Mouse (Mus musculus): ENCODE measurements at regions not wholly inside any gene's neighbourhood (a gene's known extent, or its start where the extent isn't known, plus 50 kb on each side); places are given as distances from the start of the nearest gene placed in this dataset.

DNA sequence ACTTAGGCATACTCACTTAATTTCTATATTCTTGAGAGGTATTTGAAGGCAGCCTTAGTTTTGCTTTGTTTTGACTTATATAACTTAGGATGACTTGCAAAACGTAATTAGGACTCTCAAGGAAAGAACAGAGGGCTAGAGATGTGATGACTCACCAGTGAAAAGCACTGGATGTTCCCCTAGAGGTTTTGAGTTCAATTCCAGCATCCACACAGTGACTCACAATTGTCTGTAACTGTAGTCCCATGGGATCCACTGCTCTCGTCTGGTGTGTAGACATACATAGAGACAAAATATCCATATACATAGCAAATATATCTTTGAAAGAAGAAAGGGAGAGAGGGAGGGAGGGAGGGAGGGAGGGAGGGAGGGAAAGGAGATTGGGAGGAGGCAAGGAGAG, 282.7 kb upstream of the 4930452B06Rik start:
- no peaks in the 10 kb centered on the region for H3K36me3 ChIP-seq (replicated peaks; ENCODE audit: insufficient read depth, low read length)
- 45% methylated on average over 2 of the region's 2 CpGs for WGBS (ENCODE audit: insufficient replicate concordance)
- no peak for ATAC-seq

DNA sequence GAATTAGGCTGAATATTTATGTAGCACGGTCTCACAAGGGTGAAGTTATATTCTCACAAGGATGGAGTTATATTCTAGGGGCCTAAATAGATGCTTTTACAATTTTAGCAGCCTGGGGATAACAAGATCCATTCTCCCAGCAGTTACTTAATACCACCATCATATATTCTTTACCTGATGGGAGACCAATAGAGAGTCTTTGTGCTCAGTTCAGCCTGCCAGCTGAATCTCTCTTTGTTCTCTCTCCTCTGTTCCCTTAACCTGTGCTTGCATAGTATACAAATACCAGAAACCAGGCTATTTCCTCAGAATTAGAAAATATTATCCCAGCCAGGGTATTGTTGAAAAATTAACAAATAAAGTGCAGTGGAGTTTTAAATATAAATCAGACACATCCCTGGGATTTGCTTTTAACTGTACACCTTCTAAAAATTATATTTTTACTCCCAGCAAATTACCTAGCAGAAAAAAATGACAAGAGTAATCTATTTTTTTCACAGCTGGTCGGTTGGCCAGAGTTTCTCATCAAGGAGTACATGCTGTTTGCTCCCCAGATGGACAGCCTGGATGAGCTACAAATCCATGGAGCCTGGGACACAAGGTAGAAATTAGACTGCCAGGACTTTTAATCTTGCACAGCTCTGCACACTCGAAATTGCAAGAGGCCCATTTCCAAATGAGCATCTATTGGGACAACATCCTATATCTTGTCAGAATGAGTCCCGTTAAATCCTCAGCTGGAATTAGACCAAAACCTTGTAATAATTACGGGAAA, 281.0 kb upstream of the 4930452B06Rik start:
- WGBS (ENCODE audit: insufficient replicate concordance), result 68% methylated on average over 5 of the region's 5 CpGs
- H3K4me2 ChIP-seq (ENCODE audit: low read depth, low read length), result no peak overlapping the region
- no peak overlapping the region for H3K27ac ChIP-seq (ENCODE audit: low read depth)
- H3K4me3 ChIP-seq (ENCODE audit: low read depth, low read length), result no peak overlapping the region
- TF ChIP-seq CTCF (IDR thresholded peaks at IDR 0.05; ENCODE audit: low read depth) (no peak), EP300 (IDR thresholded peaks at IDR 0.05; ENCODE audit: low read depth) (no peak)
- no peaks in the 10 kb centered on the region for H3K4me1 ChIP-seq (ENCODE audit: insufficient read depth)
- no peak for DNase-seq
- H3K36me3 ChIP-seq (replicated peaks; ENCODE audit: insufficient read depth, low read length), result no peaks in the 10 kb centered on the region
- no peak for ATAC-seq
- H3K27me3 ChIP-seq (ENCODE audit: insufficient read depth, low read length), result no peaks in the 10 kb centered on the region
- H3K9me3 ChIP-seq (ENCODE audit: low read length), result no peaks in the 10 kb centered on the region
- H3K9ac ChIP-seq (replicated peaks), result no peak overlapping the region

More for the DNA sequence above, 282.7 kb upstream of the 4930452B06Rik start:
- Histone ChIP-seq H3K4me2 (ENCODE audit: low read depth, low read length) (no peak overlapping the region), H3K27ac (ENCODE audit: low read depth) (no peak overlapping the region), H3K4me3 (ENCODE audit: low read depth, low read length) (no peak overlapping the region), H3K9ac (replicated peaks) (no peak overlapping the region), H3K27me3 (ENCODE audit: insufficient read depth, low read length) (no peaks in the 10 kb centered on the region), H3K4me1 (ENCODE audit: insufficient read depth) (no peaks in the 10 kb centered on the region), H3K9me3 (ENCODE audit: low read length) (no peaks in the 10 kb centered on the region)
- TF ChIP-seq CTCF (IDR thresholded peaks at IDR 0.05; ENCODE audit: low read depth) (no peak), EP300 (IDR thresholded peaks at IDR 0.05; ENCODE audit: low read depth) (no peak)
- no peak for DNase-seq

DNA sequence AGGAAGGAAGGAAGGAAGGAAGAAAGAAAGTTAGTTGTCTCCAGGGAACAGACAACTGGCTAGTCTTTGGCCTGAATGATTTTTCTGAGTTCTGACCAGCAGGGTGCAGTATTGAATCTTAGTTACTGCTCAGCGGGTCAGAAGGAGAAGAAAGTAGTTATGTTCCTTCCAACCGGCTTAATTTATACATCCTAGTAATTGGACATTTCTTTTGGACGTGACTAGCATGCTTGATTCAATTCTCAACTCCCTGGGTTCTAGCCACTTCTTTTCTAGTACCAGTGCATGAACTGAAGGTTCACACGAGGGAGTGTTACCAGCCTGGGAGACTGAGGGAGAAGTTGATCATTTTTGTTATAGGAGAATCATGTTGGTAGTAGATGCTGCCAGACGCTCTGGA, 269.1 kb upstream of the 4930452B06Rik start:
- H3K4me1 ChIP-seq (ENCODE audit: insufficient read depth), result no peaks in the 10 kb centered on the region
- H3K27me3 ChIP-seq (ENCODE audit: insufficient read depth, low read length), result no peaks in the 10 kb centered on the region
- ATAC-seq, result no peak
- TF ChIP-seq EP300 (IDR thresholded peaks at IDR 0.05; ENCODE audit: low read depth) (no peak), CTCF (IDR thresholded peaks at IDR 0.05; ENCODE audit: low read depth) (peak; percentile 39)
- no peaks in the 10 kb centered on the region for H3K9me3 ChIP-seq (ENCODE audit: low read length)
- no peak overlapping the region for H3K27ac ChIP-seq (ENCODE audit: low read depth)
- 26% methylated on average over 5 of the region's 5 CpGs for WGBS (ENCODE audit: insufficient replicate concordance)
- DNase-seq, result no peak
- no peaks in the 10 kb centered on the region for H3K36me3 ChIP-seq (replicated peaks; ENCODE audit: insufficient read depth, low read length)
- no peak overlapping the region for H3K9ac ChIP-seq (replicated peaks)
- H3K4me3 ChIP-seq (ENCODE audit: low read depth, low read length), result no peak overlapping the region
- H3K4me2 ChIP-seq (ENCODE audit: low read depth, low read length), result no peak overlapping the region
